Mouse (Mus musculus) liver, embryonic 14.5 days (tissue): ENCODE results near the gene Ric8b.

Experiments
- CTCF ChIP-seq: IDR thresholded peaks from 2 replicates; pipeline ENCODE4 v1.5.1; 2016; ENCODE audit warnings: antibody characterized with exemption, low read depth, control low read depth
- EP300 ChIP-seq: IDR thresholded peaks from 2 replicates; pipeline ENCODE4 v1.6.1; 2016; ENCODE audit warnings: antibody characterized with exemption, low read depth

DNA sequence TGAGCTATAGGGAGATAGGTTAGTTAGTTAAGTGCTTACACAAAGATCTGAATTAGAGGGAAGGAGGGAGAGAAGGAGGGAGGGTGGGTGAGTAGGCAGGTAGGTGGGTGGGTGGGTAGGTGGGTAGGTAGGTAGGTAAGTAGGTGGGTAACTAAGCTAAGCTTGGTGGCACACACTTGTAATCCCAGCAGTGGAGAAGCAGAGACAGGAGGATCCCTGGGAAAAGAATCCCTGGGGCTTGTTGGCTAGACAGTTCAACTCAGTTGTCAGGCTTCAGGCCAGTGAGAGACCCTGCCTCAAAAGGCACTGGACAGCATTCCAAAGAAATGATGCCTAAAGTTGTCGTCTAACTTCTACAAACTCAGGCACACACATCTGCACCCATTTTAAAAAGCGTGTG lies 64.0 kb downstream of the Ric8b start:
- TF ChIP-seq CTCF (no peak), EP300 (no peak)
